Mouse (Mus musculus) forebrain, embryonic 11.5 days (tissue): ENCODE measurements around the gene Gm20388. TPM values are rescaled to one million over a fixed set of nuclear protein-coding genes. Genes with fewer than 3 reads are reported as not detected.
A peak's percentile ranks its signal among the peaks of the same experiment; 100 is the strongest.

Experiments used
- ATAC-seq: fragments of 200-750 bp; cut with Nextera tagmentation; replicated peaks from 2 replicates; pipeline ENCODE4 v1.8.0; 2017; ENCODE audit warnings: moderate TSS enrichment; ENCODE audit not compliant: low FRiP score
- DNase-seq: peaks from one replicate; pipeline ENCODE4 v3.0.0-alpha.2; 2017; ENCODE audit warnings: low spot score
- H3K27ac ChIP-seq: fragments of 300-500 bp; sonication (generic); 2 replicates; pipeline ENCODE4 v1.5.1; 2014; ENCODE audit warnings: low read depth, low read length
- H3K27me3 ChIP-seq: fragments of 300-500 bp; sonication (generic); 2 replicates; pipeline ENCODE4 v1.6.1; 2014; ENCODE audit warnings: mild to moderate bottlenecking, low read length, mixed read lengths; ENCODE audit not compliant: control insufficient read depth, insufficient read depth
- H3K36me3 ChIP-seq: fragments of 300-500 bp; sonication (generic); 2 replicates; pipeline ENCODE4 v1.6.1; 2014; ENCODE audit warnings: mild to moderate bottlenecking, low read length, moderate library complexity, mixed read lengths; ENCODE audit not compliant: control insufficient read depth, insufficient read depth
- H3K4me1 ChIP-seq: fragments of 300-500 bp; sonication (generic); replicated peaks from 2 replicates; pipeline ENCODE4 v1.6.1; 2014; ENCODE audit warnings: low read length, mixed read lengths; ENCODE audit not compliant: control insufficient read depth, insufficient read depth
- H3K4me2 ChIP-seq: fragments of 300-500 bp; sonication (generic); 2 replicates; pipeline ENCODE4 v1.6.1; 2014; ENCODE audit warnings: low read depth, mild to moderate bottlenecking, low read length, moderate library complexity, mixed read lengths; ENCODE audit not compliant: severe bottlenecking
- H3K4me3 ChIP-seq: fragments of 300-500 bp; sonication (generic); 2 replicates; pipeline ENCODE4 v1.5.1; 2014; ENCODE audit warnings: low read depth, low read length
- H3K9ac ChIP-seq: fragments of 300-500 bp; sonication (generic); 2 replicates; pipeline ENCODE4 v1.6.1; 2014; ENCODE audit warnings: low read length
- H3K9me3 ChIP-seq: fragments of 300-500 bp; sonication (generic); 2 replicates; pipeline ENCODE4 v1.6.1; 2016; ENCODE audit warnings: low read length, mixed read lengths; ENCODE audit not compliant: control insufficient read depth
- WGBS: fragments of 180-500 bp; shearing (Covaris S2); extraction: QIAGEN DNeasy Blood & Tissue Kit; methylation state at CpG from one replicate; pipeline ENCODE4 v1.1.7; 2014; 5-methylcytosine and 5-hydroxymethylcytosine counted together
- polyA plus RNA-seq: library from polyadenylated mRNA; unstranded; fragments of >200 nt; fragmentation: Nextera tagmentation; extraction: Ambion mirVana; gene quantifications from 2 replicates; pipeline ENCODE4 v1.2.1, GENCODE M21; 2014

Gene Gm20388
- polyA plus RNA-seq, 1 experiment from 2014 or later: not detected

DNA sequence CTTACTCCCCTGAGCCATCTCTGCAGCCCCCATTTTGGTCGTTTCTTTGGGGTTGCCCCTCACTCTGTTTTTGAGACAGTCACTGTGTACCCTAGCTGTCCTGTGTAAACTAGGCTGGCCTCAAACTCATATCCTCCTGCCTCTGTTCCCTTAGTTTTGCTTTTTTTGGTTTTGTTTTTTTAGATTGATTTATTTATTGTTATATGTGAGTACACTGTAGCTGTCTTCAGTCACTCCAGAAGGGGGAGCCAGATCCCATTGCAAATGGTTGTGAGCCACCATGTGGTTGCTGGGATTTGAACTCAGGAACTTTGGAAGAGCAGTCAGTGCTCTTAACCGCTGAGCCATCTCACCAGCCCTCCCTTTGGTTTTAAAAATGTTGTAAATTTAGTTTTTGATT, 3195.9 kb downstream of the Gm20388 start:
- ATAC-seq (no peak), DNase-seq (no peak)
- H3K4me1 ChIP-seq: peaks cover 7% of the 10 kb centered on the region; the same call in 1 of the 2 replicates
- no peak overlapping the region for H3K27ac ChIP-seq
- H3K9ac ChIP-seq: no peak overlapping the region
- H3K36me3 ChIP-seq: peaks cover 10% of the 10 kb centered on the region; the same call in 1 of the 2 replicates
- H3K4me3 ChIP-seq: no peak overlapping the region
- H3K4me2 ChIP-seq: no peak overlapping the region
- no peaks in the 10 kb centered on the region for H3K27me3 ChIP-seq
- H3K9me3 ChIP-seq: no peaks in the 10 kb centered on the region
- WGBS: 41% methylated on average over 2 of the region's 2 CpGs

DNA sequence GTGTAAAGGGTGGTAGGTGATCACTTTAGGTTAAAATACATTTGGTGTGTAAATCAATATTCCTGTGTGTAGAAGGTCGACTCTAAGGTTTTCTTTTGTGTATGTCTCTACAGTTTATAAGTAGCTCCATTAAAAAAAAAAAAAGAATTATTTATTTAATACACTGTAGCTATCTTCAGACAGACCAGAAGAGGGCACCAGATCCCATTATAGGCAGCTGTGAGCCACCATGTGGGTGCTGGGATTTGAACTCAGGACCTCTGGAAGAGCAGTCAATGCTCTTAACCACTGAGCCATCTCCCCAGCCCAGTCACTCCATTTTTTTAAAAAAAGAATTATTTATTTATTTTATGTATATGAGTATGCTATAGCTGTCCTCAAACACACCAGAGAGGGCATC, 3197.4 kb downstream of the Gm20388 start:
- H3K27me3 ChIP-seq: no peaks in the 10 kb centered on the region
- H3K4me2 ChIP-seq: no peak overlapping the region
- peaks cover 5% of the 10 kb centered on the region; the same call in 1 of the 2 replicates for H3K4me1 ChIP-seq
- no peak overlapping the region for H3K27ac ChIP-seq
- H3K9ac ChIP-seq: no peak overlapping the region
- no peaks in the 10 kb centered on the region for H3K9me3 ChIP-seq
- DNase-seq (no peak), ATAC-seq (no peak)
- peaks cover 10% of the 10 kb centered on the region; the same call in 1 of the 2 replicates for H3K36me3 ChIP-seq
- H3K4me3 ChIP-seq: no peak overlapping the region
- 72% methylated on average over 1 of the region's 1 CpGs for WGBS

DNA sequence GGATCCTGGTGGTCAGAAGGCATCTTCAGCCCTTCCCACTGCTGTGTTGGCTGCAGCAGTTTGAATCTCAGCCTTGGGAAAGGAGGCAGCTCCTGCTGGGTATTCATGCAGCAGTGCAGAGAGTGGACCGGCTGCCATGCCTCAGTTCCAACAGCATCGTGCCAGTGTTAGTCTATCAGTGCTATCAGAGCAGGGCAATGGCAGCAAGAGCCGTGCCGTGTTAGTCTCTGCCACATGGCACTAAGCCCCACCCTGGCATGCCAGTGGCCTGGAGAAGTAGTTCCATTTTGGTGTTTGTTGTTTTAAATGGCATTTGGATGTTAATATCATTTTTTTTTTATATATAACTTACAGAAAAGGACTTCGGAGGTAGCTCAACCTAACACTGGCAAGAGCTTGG, 3198.3 kb downstream of the Gm20388 start:
- Histone ChIP-seq H3K36me3 (peaks cover 8% of the 10 kb centered on the region; the same call in 1 of the 2 replicates), H3K27me3 (no peaks in the 10 kb centered on the region), H3K4me2 (no peak overlapping the region), H3K4me1 (peaks cover under 1% of the 10 kb centered on the region; the same call in 1 of the 2 replicates), H3K4me3 (no peak overlapping the region), H3K27ac (no peak overlapping the region), H3K9ac (no peak overlapping the region), H3K9me3 (no peaks in the 10 kb centered on the region)
- WGBS: 87% methylated on average over 5 of the region's 5 CpGs
- ATAC-seq (no peak), DNase-seq (no peak)

DNA sequence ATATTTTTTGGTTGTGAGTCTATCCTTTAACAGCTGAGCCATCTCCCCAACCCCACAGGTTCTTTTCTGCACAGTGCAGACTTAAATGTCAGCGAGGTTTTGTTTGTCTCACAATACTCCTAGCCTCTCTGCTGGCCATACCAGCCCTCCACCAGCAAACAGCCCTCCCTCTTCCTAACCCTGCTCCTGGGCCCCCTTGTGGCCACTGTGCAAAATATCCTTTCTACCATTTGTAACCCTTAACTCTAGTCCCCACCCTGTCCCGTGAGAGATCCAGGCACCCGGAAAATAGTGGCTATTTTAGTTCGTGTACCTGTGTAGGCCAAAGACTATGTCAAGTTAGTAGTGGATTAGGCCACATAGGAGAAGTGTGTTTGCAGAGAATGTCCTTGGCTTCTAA, 3200.0 kb downstream of the Gm20388 start:
- no peaks in the 10 kb centered on the region for H3K36me3 ChIP-seq
- WGBS: 23% methylated on average over 4 of the region's 4 CpGs
- no peak overlapping the region for H3K9ac ChIP-seq
- H3K27me3 ChIP-seq: peaks cover 1% of the 10 kb centered on the region
- no peak overlapping the region for H3K27ac ChIP-seq
- no peaks in the 10 kb centered on the region for H3K4me1 ChIP-seq
- no peaks in the 10 kb centered on the region for H3K9me3 ChIP-seq
- DNase-seq (peak; percentile 82), ATAC-seq (peak; percentile 55; the same call in 1 of the 2 replicates)
- H3K4me2 ChIP-seq: no peak overlapping the region
- H3K4me3 ChIP-seq: no peak overlapping the region

DNA sequence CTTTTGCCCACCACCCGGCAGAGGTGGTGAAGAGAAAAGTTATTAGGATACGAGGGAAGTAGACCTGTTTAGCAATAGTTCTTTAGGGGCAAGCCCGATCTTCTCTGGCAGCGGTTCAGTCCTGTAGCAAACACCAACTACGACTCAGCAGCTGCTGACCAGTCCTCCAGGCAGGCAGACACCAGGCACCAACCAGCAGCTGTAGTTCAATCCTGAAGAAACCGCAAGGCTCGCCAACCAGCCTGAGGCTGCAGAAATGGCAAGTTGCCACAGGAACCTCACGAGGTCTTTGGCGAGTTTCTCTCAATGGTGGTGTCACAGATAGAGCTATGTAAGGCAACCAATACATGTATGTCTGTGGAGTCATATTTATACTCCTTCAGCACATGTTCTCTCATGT, 3202.3 kb downstream of the Gm20388 start:
- H3K4me3 ChIP-seq: no peak overlapping the region
- peaks cover 24% of the 10 kb centered on the region for H3K27me3 ChIP-seq
- ATAC-seq (no peak), DNase-seq (no peak)
- WGBS: 79% methylated on average over 9 of the region's 9 CpGs
- no peak overlapping the region for H3K4me2 ChIP-seq
- H3K27ac ChIP-seq: no peak overlapping the region
- H3K36me3 ChIP-seq: no peaks in the 10 kb centered on the region
- no peaks in the 10 kb centered on the region for H3K9me3 ChIP-seq
- no peak overlapping the region for H3K9ac ChIP-seq
- H3K4me1 ChIP-seq: peaks cover 6% of the 10 kb centered on the region; the same call in 1 of the 2 replicates

DNA sequence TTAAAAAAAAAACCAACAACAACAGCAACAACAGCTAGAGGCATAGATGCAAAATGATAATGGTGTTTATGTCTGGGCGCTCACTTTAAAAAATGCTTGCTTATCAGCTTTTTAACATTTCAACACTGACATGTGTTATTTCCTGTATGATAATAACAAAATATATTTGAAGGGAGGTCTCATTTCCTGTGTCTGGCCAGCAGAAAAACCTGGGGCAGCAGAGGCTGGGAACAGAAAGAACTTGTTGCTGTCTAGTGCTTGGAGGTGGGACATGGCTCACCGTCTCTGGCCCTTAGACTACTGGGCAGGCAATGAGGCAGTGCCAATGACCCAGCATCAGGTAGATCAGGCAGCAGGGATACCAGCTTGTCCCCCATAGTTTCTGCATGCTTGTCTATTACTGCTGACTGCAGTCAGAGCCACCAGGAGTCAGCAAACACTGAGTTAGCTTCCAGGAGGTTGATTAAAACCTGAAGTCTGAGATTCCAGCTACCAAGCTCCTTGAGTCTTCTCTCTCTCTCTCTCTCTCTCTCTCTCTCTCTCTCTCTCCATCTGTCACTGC, 3203.3 kb downstream of the Gm20388 start:
- H3K36me3 ChIP-seq: no peaks in the 10 kb centered on the region
- H3K9ac ChIP-seq: no peak overlapping the region
- H3K4me2 ChIP-seq: no peak overlapping the region
- DNase-seq (no peak), ATAC-seq (no peak)
- H3K4me1 ChIP-seq: peaks cover 6% of the 10 kb centered on the region
- peaks cover 34% of the 10 kb centered on the region for H3K27me3 ChIP-seq
- no peaks in the 10 kb centered on the region for H3K9me3 ChIP-seq
- no peak overlapping the region for H3K4me3 ChIP-seq
- WGBS: 63% methylated on average over 2 of the region's 2 CpGs
- H3K27ac ChIP-seq: no peak overlapping the region

DNA sequence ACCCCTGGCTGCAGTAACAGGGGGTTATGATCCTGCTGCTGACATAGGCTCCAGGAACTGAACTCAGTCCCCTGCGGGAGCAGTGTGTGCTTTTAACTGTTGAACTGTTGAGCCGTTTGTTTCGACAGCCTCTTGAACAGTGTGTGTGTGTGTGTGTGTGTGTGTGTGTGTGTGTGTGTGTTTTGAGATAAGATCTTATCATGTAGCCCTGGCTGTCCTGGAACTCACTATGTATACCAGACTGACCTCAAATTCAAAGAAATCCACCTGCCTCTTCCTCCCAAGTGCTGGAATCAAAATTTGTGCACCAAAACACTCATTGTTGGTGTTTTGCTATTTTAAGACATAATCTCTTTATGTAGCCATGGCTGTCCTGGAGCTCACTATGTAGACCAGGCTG, 3204.0 kb downstream of the Gm20388 start:
- WGBS: 77% methylated on average over 3 of the region's 3 CpGs
- DNase-seq (no peak), ATAC-seq (no peak)
- no peak overlapping the region for H3K4me2 ChIP-seq
- H3K4me3 ChIP-seq: no peak overlapping the region
- peaks cover 40% of the 10 kb centered on the region for H3K27me3 ChIP-seq
- H3K4me1 ChIP-seq: peaks cover 6% of the 10 kb centered on the region
- no peak overlapping the region for H3K27ac ChIP-seq
- no peaks in the 10 kb centered on the region for H3K9me3 ChIP-seq
- no peak overlapping the region for H3K9ac ChIP-seq
- no peaks in the 10 kb centered on the region for H3K36me3 ChIP-seq

DNA sequence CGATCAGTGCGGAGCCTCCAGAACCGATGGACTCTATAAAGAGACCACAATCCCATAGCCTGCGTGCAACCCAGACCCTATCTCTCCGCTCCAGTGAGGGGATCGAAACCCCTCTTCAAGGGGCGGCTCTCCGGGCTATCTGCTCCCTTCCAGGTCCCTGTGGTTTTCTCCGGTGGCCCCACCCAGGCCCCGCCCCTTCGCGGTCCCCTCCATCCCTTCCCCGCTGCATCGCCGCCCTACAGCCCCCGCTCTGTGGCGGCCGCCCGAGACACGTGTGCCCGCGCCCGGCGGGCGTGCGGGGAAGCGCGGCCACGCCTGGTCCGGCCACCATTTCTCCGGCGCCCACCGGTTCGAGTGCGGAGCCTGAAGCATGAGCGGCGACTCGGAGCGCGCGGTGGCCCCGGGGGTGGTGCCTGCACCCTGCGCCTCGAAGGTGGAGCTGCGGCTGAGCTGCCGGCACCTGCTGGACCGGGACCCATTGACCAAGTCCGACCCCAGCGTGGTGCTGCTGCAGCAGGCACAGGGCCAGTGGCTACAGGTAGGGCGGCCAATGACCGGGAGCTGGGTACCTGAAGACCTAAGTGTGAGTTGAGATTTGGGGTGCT, 3206.6 kb downstream of the Gm20388 start, which contains the start of gene Cpne7:
TSS of gene Cpne7 (plus strand) at position 248 of the 605 bp plus-strand sequence.
- WGBS: 1% methylated on average over 51 of the region's 51 CpGs
- no peak for DNase-seq
- Histone ChIP-seq H3K27ac (no peak within 1 kb of the TSS), H3K4me1 (peaks cover 6% of the 10 kb centered on the region), H3K4me2 (peak within 1 kb of the TSS; percentile 86), H3K4me3 (peak within 1 kb of the TSS; percentile 42), H3K9me3 (no peaks in the 10 kb centered on the region), H3K27me3 (peaks cover 41% of the 10 kb centered on the region), H3K36me3 (no peaks in the 10 kb centered on the region), H3K9ac (peak within 1 kb of the TSS; percentile 17; the same call in 1 of the 2 replicates)
- no peak for ATAC-seq

DNA sequence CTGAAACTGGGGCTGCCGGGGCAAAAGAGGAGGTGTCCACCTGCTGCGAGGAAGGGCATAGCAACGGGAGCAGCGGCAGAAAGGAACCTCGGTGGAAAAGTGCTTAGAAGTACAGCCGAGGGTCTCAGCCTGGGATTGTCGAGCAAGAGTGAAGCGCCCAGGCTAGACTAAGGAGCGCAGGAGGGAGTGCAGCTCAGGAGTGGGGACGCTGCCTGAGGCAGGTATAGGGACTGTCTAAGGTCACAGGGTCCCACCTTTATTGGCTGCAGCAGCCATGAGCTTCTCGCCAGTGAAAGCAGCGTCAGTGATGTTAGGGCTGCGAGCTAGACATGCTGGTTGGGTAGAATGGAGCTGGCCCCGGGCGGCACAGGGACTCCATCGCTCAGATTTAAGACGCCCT, 3207.1 kb downstream of the Gm20388 start:
- H3K4me2 ChIP-seq: peak overlapping the region; percentile 86
- DNase-seq: no peak
- 2% methylated on average over 17 of the region's 17 CpGs for WGBS
- no peaks in the 10 kb centered on the region for H3K9me3 ChIP-seq
- peak overlapping the region; percentile 42 for H3K4me3 ChIP-seq
- peaks cover 41% of the 10 kb centered on the region for H3K27me3 ChIP-seq
- H3K36me3 ChIP-seq: no peaks in the 10 kb centered on the region
- H3K9ac ChIP-seq: peak overlapping the region; percentile 17; the same call in 1 of the 2 replicates
- no peak for ATAC-seq
- H3K4me1 ChIP-seq: peaks cover 6% of the 10 kb centered on the region
- H3K27ac ChIP-seq: no peak overlapping the region
